Mouse (Mus musculus) thymus, postnatal 10 days (tissue): ENCODE results near the gene Pde1b.

Experiments used
- DNase-seq, 2 experiments: peaks; one replicate each; pipeline ENCODE4 v3.0.0; 2021; ENCODE audit warnings: low spot score in 2 of 2

Pde1b gene

DNA sequence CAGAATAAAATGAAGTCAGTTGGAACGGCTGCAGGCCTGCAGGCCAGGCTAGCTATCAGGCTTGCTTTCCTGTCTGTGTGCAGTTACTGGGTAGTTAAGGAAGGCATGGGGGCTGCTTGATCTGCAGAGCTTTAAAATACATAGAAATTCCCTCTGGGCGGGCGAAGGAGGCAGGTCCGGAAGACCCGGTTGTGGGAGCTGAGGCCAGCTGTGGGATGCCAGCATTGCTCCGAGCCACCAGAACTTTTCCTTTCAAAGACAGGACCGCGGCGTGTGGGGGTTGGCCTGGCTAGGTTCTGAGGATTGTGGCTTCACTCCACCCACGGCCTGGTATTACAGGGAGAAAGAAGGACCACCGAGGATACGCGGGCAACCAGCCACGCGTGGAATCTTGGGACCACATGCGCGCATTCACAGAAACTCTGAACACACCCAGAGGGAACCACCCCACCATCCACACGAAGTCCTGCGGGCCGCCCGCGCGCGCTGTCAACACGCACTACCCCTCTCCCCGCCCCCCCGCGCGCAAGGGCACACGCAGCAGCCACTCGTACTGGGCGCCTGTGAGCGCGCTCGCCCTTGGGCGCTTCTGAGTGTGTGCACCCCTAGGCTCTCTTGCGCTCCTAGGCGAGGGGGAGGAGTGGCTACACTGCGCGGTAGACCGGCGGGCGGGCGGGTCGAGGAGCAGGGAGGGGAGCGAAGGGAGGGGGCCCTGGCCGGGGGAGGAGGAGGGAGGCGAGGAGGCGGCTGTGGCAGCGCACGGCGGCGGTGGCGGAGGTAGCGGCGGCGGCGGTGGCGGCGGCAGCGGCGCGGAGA is at the start of gene Pde1b:
Pde1b (plus strand) TSS at position 600 of the 816 bp plus-strand sequence.
- DNase-seq: peak; percentile 66 to 73

DNA sequence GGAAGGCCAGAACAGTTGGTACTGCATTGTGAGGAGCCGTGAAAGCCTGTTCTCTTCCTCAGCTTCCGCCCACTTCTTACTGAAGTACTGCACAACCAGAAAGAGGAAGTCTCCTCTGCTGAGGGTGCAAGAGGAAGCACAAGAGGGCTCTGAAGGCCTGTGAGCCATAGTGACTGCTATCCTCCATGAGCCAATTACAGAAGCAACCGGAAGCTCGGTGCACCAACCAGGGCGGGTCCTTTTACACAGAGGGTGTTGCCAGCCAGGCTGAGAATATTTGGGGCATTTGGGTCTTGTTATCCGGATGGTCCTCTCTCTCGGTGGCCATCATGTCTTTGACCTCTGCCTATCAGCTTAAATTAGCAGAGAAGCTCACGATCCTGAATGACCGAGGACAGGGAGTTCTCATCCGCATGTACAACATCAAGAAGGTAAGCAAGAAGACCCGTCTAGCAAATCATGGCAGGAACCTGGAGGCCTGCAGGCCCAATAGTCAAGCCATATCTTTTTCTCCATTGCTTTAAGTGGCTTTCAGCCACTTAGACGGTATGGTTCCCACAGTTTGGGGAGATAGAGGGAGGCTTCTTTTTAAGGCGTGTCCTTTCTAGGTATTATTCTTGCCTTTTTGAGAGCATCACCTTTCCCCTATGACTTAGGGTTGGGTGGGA is 49.1 kb upstream of the Pde1b start, which contains the start of gene Nckap1l:
Nckap1l (plus strand) TSS at position 244 of the 668 bp plus-strand sequence.
- DNase-seq: peak; percentile 78

DNA sequence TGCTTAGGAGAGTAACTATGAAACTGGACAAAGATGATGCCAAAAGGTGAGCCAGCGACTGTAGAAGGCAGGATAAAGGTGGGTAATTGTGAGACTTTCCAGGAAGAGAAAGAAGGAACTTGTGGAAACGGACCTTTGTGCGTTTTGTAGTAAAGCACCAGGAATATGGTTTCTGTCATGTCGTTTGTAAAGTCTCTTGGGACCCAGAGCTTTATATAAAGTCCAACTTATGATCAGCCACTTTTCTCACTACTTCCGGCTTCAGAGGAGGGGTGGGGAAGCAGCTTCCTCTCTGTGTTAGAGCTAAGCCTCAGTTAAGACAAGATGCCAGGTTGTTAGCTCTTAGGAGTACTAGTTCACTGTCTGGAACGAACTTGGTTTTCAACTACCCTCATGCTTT is 48.4 kb upstream of the Pde1b start:
- DNase-seq: peak in 1 of 2 experiments; percentile 11

DNA sequence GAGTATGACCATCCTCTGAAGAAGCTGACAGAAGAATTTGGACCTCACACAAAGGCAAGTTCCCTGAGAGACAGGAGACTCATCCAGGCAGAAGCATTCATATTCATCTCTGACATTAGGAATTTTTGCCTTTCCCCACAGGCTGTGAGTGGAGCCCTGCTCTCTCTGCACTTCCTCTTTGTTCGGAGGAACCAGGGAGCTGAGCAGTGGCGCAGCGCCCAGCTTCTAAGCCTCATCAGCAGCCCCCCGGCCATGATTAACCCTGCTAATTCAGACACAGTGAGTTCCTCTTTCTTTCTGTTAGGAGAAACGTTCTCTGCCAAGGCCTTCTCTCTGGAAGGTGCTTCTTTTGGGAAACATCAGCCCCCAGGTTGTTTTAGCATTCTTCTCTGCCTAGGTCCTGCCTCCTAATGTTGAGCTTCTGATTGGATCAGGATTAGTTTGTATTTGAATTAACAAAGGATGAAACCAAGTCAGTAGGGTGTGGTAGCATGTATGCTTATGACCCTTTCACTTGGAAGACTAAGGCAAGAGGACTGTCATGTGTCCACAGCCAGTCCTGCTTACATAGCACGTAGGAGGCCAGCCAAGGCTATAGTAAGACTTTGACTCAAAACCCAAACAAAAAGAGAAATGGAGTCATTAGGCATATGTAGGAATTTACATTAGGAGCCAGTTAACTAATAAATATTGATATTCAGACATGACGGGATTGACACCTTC is 40.1 kb upstream of the Pde1b start:
- no peak for DNase-seq

DNA sequence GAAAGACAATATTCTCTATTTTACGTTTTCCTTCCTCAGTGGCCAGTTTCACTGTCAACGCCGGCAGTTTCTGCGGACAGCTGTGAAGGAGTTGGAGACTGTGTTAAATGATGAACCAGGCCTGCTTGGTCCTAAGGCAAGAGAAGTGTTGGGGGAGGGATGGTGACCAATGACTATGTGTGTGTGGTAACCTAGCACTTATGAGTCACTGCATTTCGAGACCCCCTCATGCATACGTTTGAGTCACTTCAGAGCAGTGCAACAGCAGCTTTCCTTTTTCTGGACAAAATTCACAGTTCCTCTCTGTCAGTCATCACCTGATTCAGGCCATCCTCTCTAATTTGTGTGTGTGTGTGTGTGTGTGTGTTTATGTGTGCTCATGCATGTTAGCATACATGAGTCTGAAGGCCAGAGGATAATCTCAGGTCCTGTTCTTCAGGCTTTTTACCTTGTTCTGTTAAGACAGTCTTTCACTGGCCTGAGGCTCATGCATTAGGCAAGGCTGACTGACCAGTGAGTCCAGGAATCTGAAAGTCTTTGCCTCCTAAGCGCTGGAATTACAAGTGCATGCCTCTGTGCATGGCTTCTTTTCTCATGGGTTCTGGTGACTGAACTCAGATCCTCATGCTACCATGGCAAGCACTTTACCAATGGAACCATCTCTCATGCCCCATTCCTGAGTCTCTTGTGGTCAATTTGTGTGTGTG is 31.2 kb upstream of the Pde1b start:
- DNase-seq: no peak

DNA sequence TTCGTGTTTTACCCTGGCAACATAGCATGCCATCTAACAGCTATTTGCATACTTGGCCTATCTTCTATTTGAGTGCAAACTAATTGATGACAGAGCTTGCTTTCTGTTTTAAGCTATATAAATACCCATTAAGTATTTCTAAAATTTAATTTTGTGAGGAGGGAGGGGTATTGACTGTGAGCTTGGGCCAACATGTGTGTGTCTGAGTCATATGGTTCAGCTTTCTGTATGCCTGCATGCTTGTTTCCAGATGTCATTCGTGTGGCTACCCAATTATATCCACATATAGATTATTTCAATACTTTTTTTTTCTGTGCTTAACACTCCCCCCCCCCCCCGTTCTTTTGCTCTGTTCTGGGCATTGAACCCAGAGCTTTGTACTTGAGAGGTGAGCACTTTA is 30.6 kb upstream of the Pde1b start:
- no peak for DNase-seq

DNA sequence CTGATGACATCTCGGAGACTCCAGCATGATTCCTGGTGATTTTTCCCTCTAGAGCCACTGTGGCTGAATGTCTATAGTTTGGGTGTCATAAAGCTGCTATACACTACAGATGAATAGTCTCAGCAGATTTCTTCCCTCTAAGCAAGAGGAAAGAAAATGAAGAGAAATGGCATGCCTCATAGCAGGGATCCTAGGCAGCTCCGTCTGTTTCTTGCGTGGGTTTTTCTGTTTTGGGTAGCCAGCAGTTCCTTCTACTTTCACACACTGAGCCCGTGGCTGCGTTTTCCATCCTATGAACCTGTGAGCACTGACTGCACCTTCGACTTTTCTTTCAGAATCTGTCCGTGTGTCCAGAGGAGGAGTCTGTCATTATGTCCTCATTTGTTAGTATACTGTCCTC is 29.7 kb upstream of the Pde1b start:
- no peak for DNase-seq

DNA sequence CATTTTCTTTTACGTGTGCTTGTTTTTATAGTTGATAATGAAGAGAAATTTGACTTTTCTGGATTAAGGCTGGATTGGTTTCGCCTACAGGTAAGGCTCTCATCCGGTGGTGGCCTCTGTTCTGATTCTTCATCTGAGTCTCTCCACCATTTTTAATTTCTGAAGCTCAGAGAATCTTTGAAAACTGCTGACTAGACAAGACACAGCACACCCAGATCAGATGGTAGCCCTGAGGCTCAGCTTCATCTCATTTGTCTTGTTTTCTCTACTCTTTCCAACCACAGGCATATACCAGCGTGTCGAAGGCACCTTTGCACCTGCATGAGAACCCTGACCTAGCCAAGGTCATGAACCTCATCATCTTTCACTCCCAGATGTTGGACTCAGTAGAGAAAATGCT is 29.1 kb upstream of the Pde1b start:
- DNase-seq: no peak

DNA sequence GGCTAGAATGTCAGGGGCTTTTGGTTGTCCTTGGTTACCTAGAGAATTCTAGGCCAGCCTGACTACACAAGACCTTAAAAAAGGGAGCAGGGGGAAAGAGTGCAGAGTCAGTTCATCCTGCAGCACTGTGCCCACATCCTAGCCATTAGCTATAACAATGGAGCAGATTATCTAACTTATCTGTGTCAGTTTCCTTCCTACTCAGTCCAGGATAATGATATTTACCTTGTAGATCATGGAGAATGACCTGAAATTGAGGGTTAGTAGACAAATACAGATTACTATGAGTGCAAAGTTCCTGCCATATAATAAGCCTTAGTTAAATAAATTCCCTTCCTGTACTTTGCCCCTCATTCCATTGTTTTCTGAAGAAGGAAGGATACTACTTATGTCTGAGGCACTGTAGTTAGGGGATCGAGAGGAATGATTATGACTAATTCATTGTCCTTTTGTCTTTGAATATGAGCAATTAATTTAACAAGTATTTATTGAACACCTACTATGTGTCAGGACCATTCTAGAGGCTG is 23.7 kb upstream of the Pde1b start:
- no peak for DNase-seq

DNA sequence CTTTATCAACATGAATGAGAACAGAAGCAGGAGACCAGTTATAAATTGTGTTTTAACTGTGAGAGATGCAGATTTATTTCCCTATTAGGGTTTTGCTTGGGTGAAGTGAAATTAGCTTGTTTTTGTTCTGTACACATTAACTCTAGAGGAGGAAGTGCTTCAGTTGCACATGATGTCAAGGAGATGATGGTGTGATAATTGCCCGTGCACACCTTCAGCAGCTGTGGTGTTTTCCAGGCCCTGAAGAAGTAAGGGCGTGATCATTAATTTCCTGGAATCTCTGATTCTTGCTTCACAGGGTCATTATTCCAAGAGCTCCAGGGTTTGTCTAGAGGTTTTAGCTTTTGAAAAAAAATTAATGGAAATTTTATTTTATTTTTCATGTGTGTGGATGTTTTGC is 22.7 kb upstream of the Pde1b start:
- DNase-seq: no peak

DNA sequence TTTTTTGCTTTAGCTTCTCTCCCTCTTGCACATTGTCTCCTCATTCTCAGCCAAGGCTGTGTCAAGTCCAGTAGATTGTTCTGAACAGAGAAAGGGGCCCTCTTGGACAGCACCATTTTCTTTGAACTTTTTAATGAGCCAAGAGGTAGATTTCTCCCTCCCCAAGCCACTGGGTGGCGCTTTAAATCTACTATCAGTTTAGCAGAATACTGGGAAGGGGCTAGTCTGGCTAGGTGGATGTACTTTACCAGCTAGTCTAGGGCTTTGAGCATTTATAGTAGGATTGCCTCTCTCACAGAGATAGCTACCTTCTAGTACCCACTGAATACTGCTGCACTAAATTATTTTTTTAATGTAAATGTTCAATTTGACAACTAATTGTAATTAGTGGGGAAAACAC is 20.3 kb upstream of the Pde1b start:
- DNase-seq: no peak

DNA sequence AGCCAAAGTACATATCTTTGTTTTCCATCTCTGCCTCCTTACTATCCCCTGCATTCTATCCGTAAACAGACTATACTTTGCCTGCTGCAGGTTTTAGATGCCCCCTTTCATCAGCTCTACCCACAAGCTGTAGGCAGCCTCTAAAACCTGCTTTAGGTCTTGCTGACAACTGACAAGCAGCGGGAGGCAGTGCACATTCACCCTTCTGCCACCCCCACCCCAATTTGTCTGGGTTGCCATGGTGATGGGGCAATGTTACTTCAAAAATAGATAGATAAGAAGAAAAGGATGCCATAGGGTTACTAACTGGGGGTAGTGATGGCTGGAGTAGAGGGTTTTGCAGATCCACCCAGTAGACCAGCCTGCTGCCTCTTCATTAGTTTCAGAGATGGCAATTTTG is 18.3 kb upstream of the Pde1b start:
- DNase-seq: no peak

DNA sequence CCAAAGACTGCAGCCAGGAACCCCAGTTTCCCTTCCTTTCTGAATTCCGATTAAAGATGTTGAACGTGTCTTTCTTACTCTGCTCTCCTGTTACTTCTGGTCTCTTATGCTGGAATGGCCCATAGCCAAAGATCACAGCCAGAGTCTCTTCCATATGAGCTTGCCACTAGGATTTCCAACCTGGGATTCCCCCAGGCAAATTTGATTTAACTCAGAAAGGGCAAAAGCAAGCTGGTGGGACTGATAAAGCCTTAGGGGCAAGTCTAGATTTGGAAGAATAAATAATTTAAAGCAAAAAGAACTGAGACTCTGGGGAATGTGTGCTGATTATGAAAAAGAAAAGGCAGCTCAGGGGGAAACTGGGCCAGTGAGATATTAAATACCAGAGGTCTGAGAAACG is 17.7 kb upstream of the Pde1b start:
- DNase-seq: no peak

DNA sequence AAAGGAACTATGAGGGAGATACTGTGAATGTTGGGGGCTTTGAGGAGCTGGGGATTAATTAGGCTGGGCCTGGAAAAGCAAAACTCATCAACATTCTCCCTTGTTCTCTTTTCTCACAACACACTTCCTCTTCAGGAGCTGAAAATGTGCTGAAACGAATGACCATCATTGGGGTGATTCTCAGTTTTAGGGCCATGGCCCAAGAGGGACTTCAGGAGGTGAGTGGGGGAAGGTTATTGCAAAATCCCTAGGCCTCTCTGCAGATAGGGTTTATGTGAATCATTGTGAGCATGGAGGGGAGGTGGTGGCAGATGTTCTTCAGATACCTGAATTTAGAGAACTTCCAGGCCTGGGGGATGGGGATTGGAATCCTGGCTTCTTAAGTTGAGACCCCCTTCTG is 16.2 kb upstream of the Pde1b start:
- DNase-seq: no peak

DNA sequence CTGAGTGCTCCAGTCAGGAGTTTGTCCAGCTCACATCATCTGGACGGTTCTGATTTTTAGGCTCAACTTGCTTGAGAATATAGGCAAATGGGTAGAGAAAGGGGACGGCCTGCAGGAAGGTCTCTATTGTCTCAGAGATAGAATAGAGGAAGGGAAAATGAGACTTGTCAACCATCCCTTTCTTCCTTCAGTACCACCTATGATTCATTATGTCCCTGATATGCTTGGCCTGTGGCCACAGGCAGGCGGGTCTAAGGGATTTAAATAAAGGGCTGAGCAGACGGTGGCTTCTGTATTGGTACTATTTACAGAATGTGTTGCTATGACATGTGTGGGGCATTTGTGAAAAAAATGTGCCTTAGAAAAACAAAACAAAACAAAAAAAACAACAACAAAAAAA is 14.5 kb upstream of the Pde1b start:
- no peak for DNase-seq

DNA sequence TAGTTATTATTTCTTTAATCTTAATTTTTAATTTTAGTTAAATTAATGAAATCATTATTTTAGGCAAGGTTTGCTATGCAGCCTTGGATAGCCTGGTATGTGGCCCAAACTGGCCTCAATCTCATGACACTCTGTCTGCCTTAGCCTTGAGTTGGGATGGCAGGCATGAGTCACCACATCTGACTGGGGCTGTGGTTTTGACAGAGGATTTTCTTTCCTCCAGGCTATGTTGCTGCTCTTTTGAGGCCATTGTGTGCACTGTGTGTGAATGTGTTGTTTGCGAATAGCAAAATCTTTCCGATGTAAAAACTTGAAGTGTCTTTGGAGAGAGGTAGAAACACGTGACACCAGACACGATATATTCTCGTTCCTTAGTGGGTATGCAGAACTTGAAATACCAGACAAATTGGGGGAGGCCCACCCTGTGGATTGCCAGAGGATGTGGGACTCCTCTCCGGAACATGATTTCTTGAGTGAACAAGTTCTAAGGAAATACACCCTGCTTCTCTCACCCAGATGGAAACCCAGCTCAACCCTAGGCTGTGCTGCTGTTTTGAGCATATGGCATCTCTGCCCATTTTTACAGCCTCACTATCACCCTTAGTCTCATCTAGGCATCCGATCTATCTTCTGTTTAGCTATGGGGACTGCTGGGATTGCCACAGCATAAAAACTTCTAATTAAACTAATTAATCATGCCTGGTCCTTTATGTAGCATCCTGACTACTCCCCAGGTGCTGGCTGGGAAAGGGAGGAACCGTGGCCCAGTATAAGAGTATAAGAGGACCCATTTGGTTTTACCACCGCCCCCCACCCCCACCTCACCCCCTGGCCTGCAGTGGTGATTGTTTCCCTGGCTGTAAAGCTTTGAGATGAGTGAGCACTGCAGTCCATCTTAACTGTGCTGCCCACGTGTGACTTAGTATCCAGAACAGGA is 6.4 kb upstream of the Pde1b start:
- no peak for DNase-seq

DNA sequence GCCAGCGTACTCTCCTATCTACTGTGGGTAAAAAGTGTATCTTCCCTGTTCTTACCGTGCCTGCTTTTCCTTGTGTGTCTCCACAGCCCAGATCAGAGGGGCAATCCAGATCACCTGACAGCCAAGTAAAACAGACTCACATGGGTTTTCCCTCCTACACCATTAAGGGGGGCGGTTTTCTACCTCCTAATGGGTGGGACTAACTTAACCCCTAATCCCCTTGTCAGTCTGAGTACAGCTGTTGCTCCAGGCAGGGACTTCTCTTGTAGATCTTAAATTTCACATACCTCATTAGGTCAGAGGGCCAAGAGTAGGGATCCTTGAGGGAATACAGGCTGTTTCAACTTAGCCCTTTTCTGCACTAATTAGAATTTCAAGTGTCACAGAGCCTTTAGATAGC is 4.7 kb upstream of the Pde1b start:
- no peak for DNase-seq

DNA sequence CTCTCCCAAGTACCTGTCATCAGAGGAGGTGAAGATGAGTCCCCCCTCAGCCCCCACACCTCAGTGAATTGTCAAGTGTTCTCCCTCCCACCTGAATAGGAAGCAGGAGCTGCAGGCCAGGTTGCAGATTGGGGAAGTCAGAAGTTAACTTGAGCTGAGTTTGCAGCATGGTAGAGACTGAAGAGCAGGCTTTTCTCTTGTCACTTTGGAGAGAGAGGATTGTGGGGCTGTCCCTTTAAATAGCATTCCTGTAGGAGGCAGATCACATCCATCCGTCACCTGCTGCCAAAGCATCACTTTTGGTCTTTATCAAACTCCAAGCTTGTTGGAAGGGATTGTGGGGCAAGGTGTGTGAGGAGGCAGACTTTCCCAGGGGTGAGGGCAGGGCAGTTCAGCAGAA is 2.1 kb upstream of the Pde1b start:
- DNase-seq: no peak

DNA sequence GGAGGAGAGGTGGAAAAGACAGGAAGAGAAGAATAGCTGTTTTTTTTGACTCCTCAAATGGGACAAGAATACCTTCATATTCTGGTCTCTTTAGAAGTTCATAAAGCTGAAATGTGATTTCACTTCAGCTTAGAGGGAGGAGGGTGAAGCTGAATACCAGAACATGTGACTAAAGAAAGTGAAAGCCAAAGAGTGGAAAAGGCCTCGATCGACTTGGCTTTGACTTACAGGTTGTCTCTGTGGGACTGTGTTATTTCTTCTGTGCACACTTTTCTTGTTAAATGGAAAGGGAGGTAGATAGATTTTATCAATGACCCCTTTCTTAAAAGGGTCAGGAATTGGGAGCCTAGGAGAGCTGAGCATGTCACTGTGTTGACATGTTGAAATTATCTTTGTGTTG is 1.6 kb upstream of the Pde1b start:
- no peak for DNase-seq

DNA sequence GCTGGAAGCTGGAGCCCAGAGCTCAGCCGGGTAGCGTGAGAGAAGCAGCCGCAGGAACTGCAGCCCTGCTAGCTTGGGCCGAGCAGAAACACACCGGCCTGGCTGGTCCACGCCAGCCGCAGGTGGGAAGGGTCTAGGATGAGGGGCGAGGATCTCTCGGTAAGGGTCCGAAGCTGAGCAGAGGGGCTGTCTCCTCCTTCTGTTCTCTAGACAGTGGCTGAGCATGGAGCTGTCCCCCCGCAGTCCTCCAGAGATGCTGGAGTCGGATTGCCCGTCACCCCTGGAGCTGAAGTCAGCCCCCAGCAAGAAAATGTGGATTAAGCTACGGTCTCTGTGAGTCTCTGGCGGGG is 392 bp downstream of the Pde1b start:
- no peak for DNase-seq

DNA sequence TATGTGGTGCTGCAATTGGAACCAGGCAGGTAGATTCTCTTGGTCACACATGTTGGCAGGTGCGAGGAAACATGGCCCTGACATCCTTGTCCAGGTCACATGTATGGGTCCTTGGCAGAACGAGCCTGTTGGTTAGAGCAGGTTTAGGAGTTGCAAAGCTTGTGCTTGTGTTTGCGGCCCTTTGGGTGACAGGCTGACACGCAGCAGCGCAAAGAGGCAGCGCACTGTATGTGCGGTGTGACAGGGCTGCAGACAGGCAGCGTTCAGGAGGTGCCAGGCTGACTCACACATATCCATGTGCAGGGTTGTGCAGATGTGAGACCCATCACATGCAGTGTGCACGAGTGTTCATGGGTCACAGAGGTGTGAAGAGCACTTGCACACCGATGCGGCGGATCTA is 826 bp downstream of the Pde1b start:
- no peak for DNase-seq
